15 mouse cellular contexts compared by ENCODE assay signal in genomic region chr6:103927094-103927493, GRCm38 (mm10).
"Had no signal": no experiment of that assay in that cellular context is flagged by ENCODE, and none has a peak within 500 bp of the region (broad histone marks: within the 10 kb centered on the region; RNA-seq: fewer than 3 reads in every experiment).

No protein-coding gene starts in this region.

- DNase-seq: kidney, adult 11 months; kidney, adult 9 months; kidney, postnatal 36 days; layer of hippocampus, adult 9-11 months; layer of hippocampus, postnatal 36 days; liver; lung, adult 18-20 months; thymus, adult 18-20 months; thymus, postnatal 25 days had no signal

- H3K9ac ChIP-seq: limb, embryonic 12.5 days; liver, embryonic 14.5 days; midbrain, embryonic 13.5 days; neural tube, embryonic 15.5 days had no signal

- H3K36me3 ChIP-seq: limb, embryonic 12.5 days; midbrain, embryonic 13.5 days; neural tube, embryonic 15.5 days had no signal

- H3K4me1 ChIP-seq: limb, embryonic 12.5 days; midbrain, embryonic 13.5 days; neural tube, embryonic 15.5 days had no signal

- ATAC-seq: midbrain, embryonic 13.5 days had no signal

- H3K27me3 ChIP-seq: limb, embryonic 12.5 days; midbrain, embryonic 13.5 days; neural tube, embryonic 15.5 days had no signal

- H3K9me3 ChIP-seq: limb, embryonic 12.5 days; midbrain, embryonic 13.5 days; neural tube, embryonic 15.5 days had no signal

- H3K4me3 ChIP-seq: limb, embryonic 12.5 days; midbrain, embryonic 13.5 days; neural tube, embryonic 15.5 days had no signal

- H3K27ac ChIP-seq: kidney, postnatal 0 days; limb, embryonic 12.5 days; liver, embryonic 14.5 days; midbrain, embryonic 13.5 days; neural tube, embryonic 15.5 days; stomach, postnatal 0 days had no signal

- H3K4me2 ChIP-seq: limb, embryonic 12.5 days; midbrain, embryonic 13.5 days; neural tube, embryonic 15.5 days had no signal
